Mouse (Mus musculus) midbrain, postnatal 0 days (tissue): Measurements from ENCODE around the gene Palld. TPM values are rescaled to one million over a fixed set of nuclear protein-coding genes. Genes with fewer than 3 reads are reported as not detected.

Source experiments
- ATAC-seq: fragments of 200-750 bp; cut with Nextera tagmentation; 2 replicates; pipeline ENCODE4 v1.8.0; 2017; ENCODE audit warnings: moderate number of reproducible peaks, mild to moderate bottlenecking, moderate TSS enrichment, moderate library complexity; ENCODE audit not compliant: low FRiP score
- DNase-seq: peaks from one replicate; pipeline ENCODE4 v3.0.0-alpha.2; 2015; ENCODE audit warnings: low spot score
- H3K27ac ChIP-seq: fragments of 300-500 bp; sonication (generic); 2 replicates; pipeline ENCODE4 v1.5.1; 2014; ENCODE audit warnings: low read depth, mild to moderate bottlenecking, low read length, mixed read lengths
- H3K27me3 ChIP-seq: fragments of 300-500 bp; sonication (generic); 2 replicates; pipeline ENCODE4 v1.6.1; 2014; ENCODE audit warnings: low read length, control low read depth, mixed read lengths; ENCODE audit not compliant: insufficient read depth
- H3K36me3 ChIP-seq: fragments of 300-500 bp; sonication (generic); 2 replicates; pipeline ENCODE4 v1.6.1; 2014; ENCODE audit warnings: low read length, control low read depth, mixed read lengths; ENCODE audit not compliant: insufficient read depth
- H3K4me1 ChIP-seq: fragments of 300-500 bp; sonication (generic); 2 replicates; pipeline ENCODE4 v1.6.1; 2014; ENCODE audit warnings: mild to moderate bottlenecking, control low read depth, antibody characterized with exemption, low read length, mixed read lengths; ENCODE audit not compliant: insufficient read depth
- H3K4me2 ChIP-seq: fragments of 300-500 bp; sonication (generic); 2 replicates; pipeline ENCODE4 v1.6.1; 2014; ENCODE audit warnings: low read depth, mild to moderate bottlenecking, low read length, mixed read lengths; ENCODE audit not compliant: poor library complexity, severe bottlenecking
- H3K4me3 ChIP-seq: fragments of 300-500 bp; sonication (generic); 2 replicates; pipeline ENCODE4 v1.5.1; 2014; ENCODE audit warnings: low read depth, mild to moderate bottlenecking, low read length, moderate library complexity
- H3K9ac ChIP-seq: fragments of 300-500 bp; sonication (generic); replicated peaks from 2 replicates; pipeline ENCODE4 v1.6.1; 2014; ENCODE audit warnings: mild to moderate bottlenecking, low read length, moderate library complexity, mixed read lengths; ENCODE audit not compliant: poor library complexity, severe bottlenecking
- H3K9me3 ChIP-seq: fragments of 300-500 bp; sonication (generic); 2 replicates; pipeline ENCODE4 v1.6.1; 2016; ENCODE audit warnings: low read length, control low read depth
- CTCF ChIP-seq: IDR thresholded peaks from 2 replicates; pipeline ENCODE4 v1.5.1; 2016; ENCODE audit warnings: antibody characterized with exemption, mild to moderate bottlenecking
- WGBS: fragments of 180-500 bp; shearing (Covaris S2); extraction: QIAGEN DNeasy Blood & Tissue Kit; methylation state at CpG from one replicate; pipeline ENCODE4 v1.1.7; 2014; 5-methylcytosine and 5-hydroxymethylcytosine counted together
- polyA plus RNA-seq: library from polyadenylated mRNA; unstranded; fragments of >200 nt; fragmentation: Nextera tagmentation; extraction: Ambion mirVana; gene quantifications from 2 replicates; pipeline ENCODE4 v1.2.1, GENCODE M21; 2015
- total RNA-seq: library from RNA; depleted of rRNA; stranded (reverse); fragments of >200 nt; gene quantifications from 2 replicates; pipeline ENCODE4 v1.2.3, GENCODE M21; 2014

The Palld gene
- total and polyA plus RNA-seq, 2 experiments from 2014 or later = 3.9 to 10.8 TPM

GRCm38 (mm10) chr8:61552221-61552620, 350.3 kb downstream of the Palld start:
- 72% methylated on average over 6 of the region's 6 CpGs for WGBS
- H3K9ac ChIP-seq = no peak overlapping the region

GRCm38 (mm10) chr8:61550006-61550748, 352.3 kb downstream of the Palld start:
- WGBS = 41% methylated on average over 27 of the region's 27 CpGs
- H3K27ac ChIP-seq = no peak overlapping the region
- H3K36me3 ChIP-seq = peaks cover 4% of the 10 kb centered on the region; the same call in 1 of the 2 replicates
- no peak overlapping the region for H3K4me2 ChIP-seq
- peak; percentile 51 for TF ChIP-seq CTCF
- H3K9me3 ChIP-seq = 0 out of 2 replicates have a peak, but pooled peaks cover 5% of the 10 kb centered on the region
- DNase-seq = no peak
- H3K27me3 ChIP-seq = no peaks in the 10 kb centered on the region
- no peak overlapping the region for H3K9ac ChIP-seq
- H3K4me3 ChIP-seq = no peak overlapping the region
- ATAC-seq = no peak
- H3K4me1 ChIP-seq = no peaks in the 10 kb centered on the region

More at GRCm38 (mm10) chr8:61552221-61552620, 350.3 kb downstream of the Palld start:
- Histone ChIP-seq H3K4me3 (no peak overlapping the region), H3K4me2 (no peak overlapping the region), H3K4me1 (no peaks in the 10 kb centered on the region), H3K36me3 (peaks cover 4% of the 10 kb centered on the region; the same call in 1 of the 2 replicates), H3K27ac (no peak overlapping the region), H3K27me3 (no peaks in the 10 kb centered on the region), H3K9me3 (0 out of 2 replicates have a peak, but pooled peaks cover 5% of the 10 kb centered on the region)
- no peak for ATAC-seq
- no peak for DNase-seq
- TF ChIP-seq CTCF = no peak

GRCm38 (mm10) chr8:61549585-61549984, 352.9 kb downstream of the Palld start:
- Histone ChIP-seq H3K27me3 (no peaks in the 10 kb centered on the region), H3K4me2 (no peak overlapping the region), H3K9me3 (0 out of 2 replicates have a peak, but pooled peaks cover 5% of the 10 kb centered on the region), H3K4me3 (no peak overlapping the region), H3K27ac (no peak overlapping the region), H3K36me3 (peaks cover 4% of the 10 kb centered on the region; the same call in 1 of the 2 replicates), H3K9ac (no peak overlapping the region), H3K4me1 (no peaks in the 10 kb centered on the region)
- no peak for DNase-seq
- 73% methylated on average over 40 of the region's 41 CpGs for WGBS
- no peak; the same call in 1 of the 2 replicates for ATAC-seq
- no peak for TF ChIP-seq CTCF

GRCm38 (mm10) chr8:61539828-61540500, 362.5 kb downstream of the Palld start:
- Histone ChIP-seq H3K9ac (no peak overlapping the region), H3K9me3 (no peaks in the 10 kb centered on the region), H3K4me3 (no peak overlapping the region), H3K27ac (no peak overlapping the region), H3K4me2 (no peak overlapping the region), H3K36me3 (no peaks in the 10 kb centered on the region), H3K27me3 (no peaks in the 10 kb centered on the region), H3K4me1 (no peaks in the 10 kb centered on the region)
- peak; percentile 95 for DNase-seq
- peak; percentile 56 for ATAC-seq
- TF ChIP-seq CTCF = peak; percentile 100
- 44% methylated on average over 7 of the region's 7 CpGs for WGBS

GRCm38 (mm10) chr8:61537471-61537870, 365.0 kb downstream of the Palld start:
- ATAC-seq (no peak), DNase-seq (no peak)
- TF ChIP-seq CTCF = no peak
- Histone ChIP-seq H3K4me1 (no peaks in the 10 kb centered on the region), H3K9ac (no peak overlapping the region), H3K4me3 (no peak overlapping the region), H3K9me3 (no peaks in the 10 kb centered on the region), H3K27ac (no peak overlapping the region), H3K4me2 (no peak overlapping the region), H3K36me3 (no peaks in the 10 kb centered on the region), H3K27me3 (no peaks in the 10 kb centered on the region)
- WGBS = 87% methylated on average over 5 of the region's 5 CpGs

- Histone ChIP-seq H3K36me3 (no peaks in the 10 kb centered on the region), H3K9ac (no peak overlapping the region), H3K4me2 (no peak overlapping the region), H3K27me3 (no peaks in the 10 kb centered on the region), H3K27ac (no peak overlapping the region), H3K4me1 (no peaks in the 10 kb centered on the region), H3K9me3 (no peaks in the 10 kb centered on the region), H3K4me3 (no peak overlapping the region)
- peak; percentile 40 for DNase-seq
- no peak for ATAC-seq
- WGBS = 80% methylated on average over 11 of the region's 11 CpGs
- no peak for TF ChIP-seq CTCF
Measured at GRCm38 (mm10) chr8:61535472-61535871, 367.0 kb downstream of the Palld start.
